Mouse (Mus musculus) ES-E14 (cell line): Measurements from ENCODE around the gene Stap1. TPM values are rescaled to one million over a fixed set of nuclear protein-coding genes. Genes with fewer than 3 reads are reported as not detected.

ENCODE experiments used
- DNase-seq: peaks from one replicate; pipeline ENCODE4 v3.0.0-alpha.2; 2013; ENCODE audit warnings: low read depth, low spot score
- H3K27ac ChIP-seq: 2 replicates; pipeline ENCODE4 v1.5.1; 2012; ENCODE audit warnings: low read depth, mild to moderate bottlenecking, low read length, moderate library complexity, mixed read lengths; ENCODE audit not compliant: poor library complexity, insufficient read depth, severe bottlenecking
- H3K36me3 ChIP-seq: 2 replicates; pipeline ENCODE4 v1.6.1; 2012; ENCODE audit warnings: mild to moderate bottlenecking, low read length, moderate library complexity, mixed read lengths; ENCODE audit not compliant: control insufficient read depth, poor library complexity, insufficient read depth, severe bottlenecking
- H3K4me1 ChIP-seq, 2 experiments: fragments of 150-350 bp in 1 of 2; sonication (generic) in 1 of 2; 2 replicates each; pipeline ENCODE4 v1.6.1; 2012; ENCODE audit warnings: low read length in 2 of 2, mild to moderate bottlenecking in 1 of 2, mixed read lengths in 1 of 2; ENCODE audit not compliant: control insufficient read depth in 2 of 2, insufficient read depth in 2 of 2, poor library complexity in 1 of 2
- H3K4me3 ChIP-seq, 2 experiments: fragments of 150-350 bp in 1 of 2; sonication (generic) in 1 of 2; 2 replicates each; pipeline ENCODE4 v1.5.1; 2012; ENCODE audit warnings: low read length in 2 of 2, low read depth in 1 of 2, mild to moderate bottlenecking in 1 of 2, mixed read lengths in 1 of 2; ENCODE audit not compliant: insufficient read depth in 1 of 2, poor library complexity in 1 of 2, severe bottlenecking in 1 of 2
- H3K9ac ChIP-seq: 2 replicates; pipeline ENCODE4 v1.6.1; 2012; ENCODE audit warnings: low read depth, mild to moderate bottlenecking, low read length, mixed read lengths; ENCODE audit not compliant: poor library complexity, insufficient read depth, severe bottlenecking
- H3K9me3 ChIP-seq: fragments of 150-350 bp; sonication (generic); 2 replicates; pipeline ENCODE4 v1.6.1; 2012; ENCODE audit warnings: low read depth, mild to moderate bottlenecking, low read length; ENCODE audit not compliant: control insufficient read depth, insufficient read depth
- CHD2 ChIP-seq: IDR thresholded peaks from 2 replicates; pipeline ENCODE4 v1.6.1; 2014; ENCODE audit warnings: mild to moderate bottlenecking, low read depth, low read length, inconsistent platforms
- HCFC1 ChIP-seq: IDR thresholded peaks from 2 replicates; pipeline ENCODE4 v1.6.1; 2012; ENCODE audit warnings: low read length, inconsistent platforms, borderline replicate concordance; ENCODE audit not compliant: insufficient read depth
- MAFK ChIP-seq: IDR thresholded peaks from 2 replicates; pipeline ENCODE4 v1.6.1; 2014; ENCODE audit warnings: mild to moderate bottlenecking, low read depth, low read length, inconsistent platforms; ENCODE audit not compliant: insufficient read depth
- ZC3H11A ChIP-seq: IDR thresholded peaks from 2 replicates; pipeline ENCODE4 v1.6.1; 2012; ENCODE audit warnings: low read depth, mild to moderate bottlenecking, inconsistent platforms, low read length, borderline replicate concordance
- ZNF384 ChIP-seq: IDR thresholded peaks from 2 replicates; pipeline ENCODE4 v1.6.1; 2012; ENCODE audit warnings: low read depth, low read length, inconsistent platforms
- in situ Hi-C, 2 experiments: fragments of 600-800 bp; cut with MboI; formaldehyde crosslinking; loops; one replicate each; pipeline ENCODE4 v1.15.1; 2025; ENCODE audit warnings: low sequenced_read_pairs in 2 of 2, inconsistent platforms in 1 of 2; ENCODE audit not compliant: unreplicated experiment in 2 of 2
- total RNA-seq: library from RNA; depleted of rRNA; stranded (reverse); fragments of 300-350 nt; gene quantifications from 2 replicates; pipeline ENCODE4 v1.2.3, GENCODE M21; 2012; rRNA removed

Gene Stap1
- total RNA-seq, 1 experiment, result 0.09 TPM

DNA sequence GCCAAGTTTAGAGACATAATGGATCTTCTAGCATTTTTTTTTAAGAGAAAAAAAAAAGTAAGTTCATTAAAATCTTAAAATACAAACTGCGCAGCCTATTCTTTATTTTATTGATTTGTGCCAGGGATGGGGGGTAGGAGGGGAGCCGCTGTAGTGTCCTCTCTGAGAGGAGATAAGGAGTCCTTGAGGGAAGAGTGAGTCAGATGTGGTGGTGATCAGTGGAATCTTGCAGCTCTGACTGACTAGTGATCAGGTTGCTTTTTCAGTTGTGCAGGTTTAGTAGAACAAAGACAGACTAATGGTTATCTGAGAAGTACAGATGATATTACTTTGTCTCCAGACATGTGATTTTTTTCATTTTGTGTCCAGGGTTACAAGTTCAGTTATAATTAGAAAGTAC is 41.5 kb downstream of the Stap1 start:
- in situ Hi-C loops, result no loop called here
- Histone ChIP-seq H3K4me3 (no peak overlapping the region), H3K9me3 (no peaks in the 10 kb centered on the region), H3K36me3 (no peaks in the 10 kb centered on the region), H3K9ac (no peak overlapping the region), H3K27ac (no peak overlapping the region), H3K4me1 (no peaks in the 10 kb centered on the region)
- DNase-seq, result no peak
- TF ChIP-seq HCFC1, result no peak
- no peak for TF ChIP-seq CHD2
- no peak for TF ChIP-seq ZNF384
- TF ChIP-seq MAFK, result no peak

DNA sequence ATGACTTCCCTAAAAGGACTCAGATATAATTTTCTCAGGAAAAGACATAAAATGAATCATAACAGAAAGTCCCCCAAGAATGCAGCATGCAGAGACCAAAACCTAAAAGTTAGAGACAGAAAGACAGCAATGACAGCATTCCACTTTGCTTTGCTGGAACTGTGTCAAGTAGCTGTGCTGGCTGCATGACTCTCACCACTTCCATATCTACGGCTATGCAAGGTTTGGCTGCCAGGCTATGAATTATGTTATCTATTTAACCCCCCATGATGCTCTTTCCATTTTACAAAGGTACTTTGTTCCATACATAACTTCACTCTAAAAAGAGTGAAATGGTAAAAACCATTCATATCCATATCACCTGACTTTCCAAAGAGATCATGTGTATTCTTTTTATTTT is 42.5 kb downstream of the Stap1 start:
- TF ChIP-seq CHD2 (no peak), ZNF384 (no peak), MAFK (no peak), ZC3H11A (no peak), HCFC1 (no peak)
- DNase-seq, result no peak
- Histone ChIP-seq H3K9me3 (no peaks in the 10 kb centered on the region), H3K27ac (no peak overlapping the region), H3K9ac (no peak overlapping the region), H3K4me1 (no peaks in the 10 kb centered on the region), H3K36me3 (no peaks in the 10 kb centered on the region), H3K4me3 (no peak overlapping the region)
- in situ Hi-C loops, result no loop called here

DNA sequence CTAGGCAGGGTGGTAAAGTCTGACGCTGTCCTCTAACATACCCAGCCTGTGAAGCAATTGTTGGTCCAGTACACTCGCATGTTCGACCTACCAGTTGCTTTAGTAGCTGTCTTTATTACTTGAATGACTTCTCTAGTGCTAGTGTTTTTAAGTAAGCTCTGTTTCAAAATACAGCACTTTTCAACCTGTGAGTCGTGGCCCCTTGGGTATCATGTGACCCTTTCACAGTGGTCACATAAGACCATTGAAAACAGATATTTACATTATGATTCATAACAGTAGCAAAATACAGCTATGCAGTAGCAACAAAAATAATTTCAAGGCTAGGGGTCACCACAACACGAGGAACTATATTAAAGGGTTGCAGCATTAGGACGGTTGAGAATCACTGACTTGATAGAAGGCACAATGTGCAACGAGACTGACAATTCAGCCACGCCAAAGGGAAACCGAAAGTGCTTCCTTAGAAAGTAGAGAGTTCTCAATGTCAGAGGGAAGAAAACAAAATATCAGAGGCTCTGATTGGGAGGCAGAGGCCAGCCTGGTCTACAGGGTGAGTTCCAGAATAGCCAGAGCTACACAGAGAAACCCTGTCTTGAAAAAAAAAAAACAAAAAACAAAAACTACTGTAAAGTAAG is 47.0 kb downstream of the Stap1 start:
- Histone ChIP-seq H3K9ac (no peak overlapping the region), H3K36me3 (no peaks in the 10 kb centered on the region; the same call in 1 of the 2 replicates), H3K9me3 (no peaks in the 10 kb centered on the region), H3K4me3 (no peak overlapping the region), H3K4me1 (no peaks in the 10 kb centered on the region), H3K27ac (no peak overlapping the region)
- TF ChIP-seq CHD2 (no peak), ZNF384 (no peak), MAFK (no peak), HCFC1 (no peak), ZC3H11A (no peak)
- DNase-seq, result no peak
- in situ Hi-C loops, result no loop called here

DNA sequence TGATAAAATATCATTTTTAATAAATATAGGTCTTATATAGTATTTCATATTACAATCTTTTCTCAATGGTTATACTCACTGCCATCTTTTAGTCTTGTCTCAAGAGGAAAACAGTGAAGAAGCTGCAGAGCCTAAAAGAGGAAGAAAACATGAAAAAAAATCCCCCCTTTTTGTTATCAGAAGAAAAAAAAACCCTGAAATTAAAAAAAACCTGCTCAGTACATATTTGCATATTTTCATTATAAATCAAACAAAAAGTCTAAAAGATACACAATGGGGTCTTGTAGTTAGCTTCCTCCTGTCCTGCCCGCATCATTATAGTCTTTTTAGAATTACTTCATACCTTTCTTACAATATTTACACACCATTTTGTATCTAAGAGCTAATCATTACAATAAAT is 57.2 kb downstream of the Stap1 start:
- no peak overlapping the region for H3K27ac ChIP-seq
- no peaks in the 10 kb centered on the region; the same call in 1 of the 2 replicates for H3K36me3 ChIP-seq

DNA sequence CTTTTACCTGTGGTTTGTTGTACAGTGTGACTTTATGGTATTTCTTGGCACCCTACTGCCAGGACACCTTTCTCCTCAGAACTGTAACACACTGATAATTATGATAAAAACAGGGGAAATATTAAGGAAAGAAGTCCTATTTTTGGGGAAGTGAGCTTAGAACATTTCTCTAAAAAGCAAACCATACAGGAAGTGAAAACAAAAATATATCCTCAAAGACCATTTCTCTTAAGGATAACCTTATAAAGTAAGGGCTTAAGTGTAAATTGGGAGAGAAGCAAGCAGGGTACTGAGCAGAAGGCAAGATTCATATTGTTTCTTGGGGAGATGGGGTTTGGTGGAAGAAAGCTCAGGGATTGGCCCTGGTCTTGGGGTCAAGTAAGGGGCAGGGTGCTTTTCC is 58.3 kb downstream of the Stap1 start:
- no peaks in the 10 kb centered on the region for H3K9me3 ChIP-seq
- TF ChIP-seq ZNF384 (no peak), MAFK (no peak), CHD2 (no peak), HCFC1 (no peak), ZC3H11A (no peak)
- in situ Hi-C loops, result no loop called here
- no peak overlapping the region for H3K9ac ChIP-seq
- DNase-seq, result no peak
- no peak overlapping the region for H3K4me3 ChIP-seq
- H3K4me1 ChIP-seq, result no peaks in the 10 kb centered on the region
- peaks cover 1% of the 10 kb centered on the region; the same call in 1 of the 2 replicates for H3K36me3 ChIP-seq
- no peak overlapping the region for H3K27ac ChIP-seq

More for the DNA sequence above, 57.2 kb downstream of the Stap1 start:
- in situ Hi-C loops, result no loop called here
- DNase-seq, result no peak
- Histone ChIP-seq H3K4me3 (no peak overlapping the region), H3K9ac (no peak overlapping the region), H3K9me3 (no peaks in the 10 kb centered on the region), H3K4me1 (no peaks in the 10 kb centered on the region)
- no peak for TF ChIP-seq CHD2
- TF ChIP-seq ZNF384, result no peak
- no peak for TF ChIP-seq HCFC1
- no peak for TF ChIP-seq MAFK
- TF ChIP-seq ZC3H11A, result no peak

Other genes starting within 250 kb of the Stap1 start
- gene Cenpc1, start 6.2 kb upstream of the Stap1 start, total RNA-seq, result 21.7 and 21.8 TPM in 2 replicates
- gene Uba6, start 101.1 kb downstream of the Stap1 start, total RNA-seq, result 28.9 and 36.0 TPM in 2 replicates
- gene Gnrhr, start 126.2 kb downstream of the Stap1 start, total RNA-seq, result not detected in 2 replicates
- gene Tmprss11c, start 217.6 kb downstream of the Stap1 start, total RNA-seq, result not detected in 2 replicates